Mouse (Mus musculus) neural tube, embryonic 14.5 days (tissue): Measurements from ENCODE around the gene Cfap299. TPM values are rescaled to one million over a fixed set of nuclear protein-coding genes. Genes with fewer than 3 reads are reported as not detected.
"Not testable (repeated sequence)": the region's sequence is repeated elsewhere in the genome, so short reads cannot be mapped to it uniquely, and the experiment has no call there.

Experiments used
- ATAC-seq: fragments of 200-750 bp; cut with Nextera tagmentation; 2 replicates; pipeline ENCODE4 v1.8.0; 2017; ENCODE audit warnings: low read depth, mild to moderate bottlenecking, moderate TSS enrichment, moderate library complexity
- H3K27ac ChIP-seq: fragments of 300-500 bp; sonication (generic); 2 replicates; pipeline ENCODE4 v1.5.1; 2014; ENCODE audit warnings: low read depth, mild to moderate bottlenecking, control low read depth, low read length, moderate library complexity, mixed read lengths
- H3K27me3 ChIP-seq: fragments of 300-500 bp; sonication (generic); 2 replicates; pipeline ENCODE4 v1.6.1; 2014; ENCODE audit warnings: low read length; ENCODE audit not compliant: control insufficient read depth, insufficient read depth
- H3K36me3 ChIP-seq: fragments of 300-500 bp; sonication (generic); 2 replicates; pipeline ENCODE4 v1.6.1; 2014; ENCODE audit warnings: low read length, mixed read lengths; ENCODE audit not compliant: control insufficient read depth, insufficient read depth
- H3K4me1 ChIP-seq: fragments of 300-500 bp; sonication (generic); 2 replicates; pipeline ENCODE4 v1.6.1; 2014; ENCODE audit warnings: low read length; ENCODE audit not compliant: control insufficient read depth, insufficient read depth
- H3K4me2 ChIP-seq: fragments of 300-500 bp; sonication (generic); 2 replicates; pipeline ENCODE4 v1.6.1; 2014; ENCODE audit warnings: mild to moderate bottlenecking, low read depth, low read length, control low read depth
- H3K4me3 ChIP-seq: fragments of 300-500 bp; sonication (generic); 2 replicates; pipeline ENCODE4 v1.5.1; 2014; ENCODE audit warnings: low read depth, low read length, control low read depth, mixed read lengths
- H3K9ac ChIP-seq: fragments of 300-500 bp; sonication (generic); replicated peaks from 2 replicates; pipeline ENCODE4 v1.6.1; 2014; ENCODE audit warnings: low read depth, mild to moderate bottlenecking, control low read depth, low read length, mixed read lengths
- H3K9me3 ChIP-seq: fragments of 300-500 bp; sonication (generic); 2 replicates; pipeline ENCODE4 v1.6.1; 2016; ENCODE audit warnings: low read length; ENCODE audit not compliant: control insufficient read depth
- WGBS: fragments of 180-500 bp; shearing (Covaris S2); extraction: QIAGEN DNeasy Blood & Tissue Kit; methylation state at CpG from one replicate; pipeline ENCODE4 v1.1.7; 2014; 5-methylcytosine and 5-hydroxymethylcytosine counted together
- polyA plus RNA-seq: library from polyadenylated mRNA; unstranded; fragments of >200 nt; fragmentation: Nextera tagmentation; extraction: Ambion mirVana; gene quantifications from 2 replicates; pipeline ENCODE4 v1.2.1, GENCODE M21; 2014

Gene Cfap299
- polyA plus RNA-seq, 1 experiment from 2014 or later: 1.8 TPM

- no peaks in the 10 kb centered on the region for H3K27me3 ChIP-seq
- H3K27ac ChIP-seq: no peak overlapping the region
- H3K4me2 ChIP-seq: no peak overlapping the region
- ATAC-seq: peak; percentile 41; the same call in 1 of the 2 replicates
- WGBS: 32% methylated on average over 6 of the region's 6 CpGs
- no peak overlapping the region for H3K9ac ChIP-seq
- no peak overlapping the region for H3K4me3 ChIP-seq
- H3K36me3 ChIP-seq: no peaks in the 10 kb centered on the region
- H3K9me3 ChIP-seq: no peaks in the 10 kb centered on the region
- no peaks in the 10 kb centered on the region for H3K4me1 ChIP-seq
These were observed 237.5 kb downstream of the Cfap299 start for GRCm38 (mm10) chr5:98566461-98567193.

- Histone ChIP-seq H3K4me3 (no peak overlapping the region), H3K27ac (no peak overlapping the region), H3K9ac (no peak overlapping the region), H3K9me3 (no peaks in the 10 kb centered on the region), H3K4me1 (no peaks in the 10 kb centered on the region), H3K36me3 (no peaks in the 10 kb centered on the region), H3K4me2 (no peak overlapping the region), H3K27me3 (no peaks in the 10 kb centered on the region)
- 93% methylated on average over 4 of the region's 4 CpGs for WGBS
- ATAC-seq: no peak
These were observed 239.4 kb downstream of the Cfap299 start for GRCm38 (mm10) chr5:98568481-98568880.

- H3K4me2 ChIP-seq: no peak overlapping the region
- H3K27me3 ChIP-seq: no peaks in the 10 kb centered on the region
- no peak for ATAC-seq
- H3K27ac ChIP-seq: no peak overlapping the region; the same call in 1 of the 2 replicates
- H3K9me3 ChIP-seq: no peaks in the 10 kb centered on the region
- no peaks in the 10 kb centered on the region for H3K4me1 ChIP-seq
- no peak overlapping the region for H3K9ac ChIP-seq
- WGBS: 69% methylated on average over 3 of the region's 3 CpGs
- no peak overlapping the region for H3K4me3 ChIP-seq
- H3K36me3 ChIP-seq: no peaks in the 10 kb centered on the region
These were observed 240.0 kb downstream of the Cfap299 start for GRCm38 (mm10) chr5:98569029-98569513.

GRCm38 (mm10) chr5:98572392-98572791, 243.3 kb downstream of the Cfap299 start:
- Histone ChIP-seq H3K9me3 (no peaks in the 10 kb centered on the region), H3K36me3 (no peaks in the 10 kb centered on the region), H3K4me1 (no peaks in the 10 kb centered on the region), H3K4me2 (no peak overlapping the region), H3K4me3 (no peak overlapping the region), H3K9ac (no peak overlapping the region), H3K27me3 (no peaks in the 10 kb centered on the region), H3K27ac (no peak overlapping the region)
- ATAC-seq: no peak
- 60% methylated on average over 4 of the region's 4 CpGs for WGBS

GRCm38 (mm10) chr5:98574711-98575470, 245.8 kb downstream of the Cfap299 start:
- Histone ChIP-seq H3K27me3 (no peaks in the 10 kb centered on the region), H3K4me1 (no peaks in the 10 kb centered on the region), H3K9ac (no peak overlapping the region), H3K4me3 (no peak overlapping the region), H3K9me3 (no peaks in the 10 kb centered on the region), H3K4me2 (no peak overlapping the region), H3K36me3 (no peaks in the 10 kb centered on the region), H3K27ac (no peak overlapping the region)
- WGBS: 58% methylated on average over 12 of the region's 12 CpGs
- ATAC-seq: no peak; the same call in 1 of the 2 replicates

GRCm38 (mm10) chr5:98575471-98575834, 246.3 kb downstream of the Cfap299 start:
- H3K9ac ChIP-seq: no peak overlapping the region
- no peaks in the 10 kb centered on the region for H3K27me3 ChIP-seq
- no peak overlapping the region for H3K4me2 ChIP-seq
- H3K36me3 ChIP-seq: no peaks in the 10 kb centered on the region
- no peak overlapping the region for H3K27ac ChIP-seq
- H3K4me3 ChIP-seq: no peak overlapping the region
- WGBS: 68% methylated on average over 4 of the region's 4 CpGs
- H3K4me1 ChIP-seq: no peaks in the 10 kb centered on the region
- ATAC-seq: no peak
- no peaks in the 10 kb centered on the region for H3K9me3 ChIP-seq

- H3K9me3 ChIP-seq, H3K27ac ChIP-seq, H3K4me3 ChIP-seq, H3K4me1 ChIP-seq, ATAC-seq, H3K27me3 ChIP-seq, H3K9ac ChIP-seq, H3K4me2 ChIP-seq, H3K36me3 ChIP-seq: not testable (repeated sequence)
- 88% methylated on average over 6 of the region's 6 CpGs for WGBS
These were observed 247.4 kb downstream of the Cfap299 start for GRCm38 (mm10) chr5:98576538-98576937.

GRCm38 (mm10) chr5:98578398-98578797, 249.3 kb downstream of the Cfap299 start:
- Histone ChIP-seq H3K9me3 (no peaks in the 10 kb centered on the region), H3K4me2 (no peak overlapping the region), H3K9ac (no peak overlapping the region), H3K4me3 (no peak overlapping the region), H3K27me3 (no peaks in the 10 kb centered on the region), H3K36me3 (no peaks in the 10 kb centered on the region), H3K27ac (no peak overlapping the region), H3K4me1 (no peaks in the 10 kb centered on the region)
- ATAC-seq: no peak
- 74% methylated on average over 2 of the region's 2 CpGs for WGBS

GRCm38 (mm10) chr5:98580811-98581210, 251.7 kb downstream of the Cfap299 start:
- ATAC-seq: no peak
- Histone ChIP-seq H3K9me3 (no peaks in the 10 kb centered on the region), H3K27ac (no peak overlapping the region), H3K4me1 (no peaks in the 10 kb centered on the region), H3K9ac (no peak overlapping the region), H3K27me3 (no peaks in the 10 kb centered on the region), H3K4me2 (no peak overlapping the region), H3K4me3 (no peak overlapping the region), H3K36me3 (no peaks in the 10 kb centered on the region)
- 69% methylated on average over 5 of the region's 5 CpGs for WGBS
